Mouse (Mus musculus) brown adipose tissue, adult 24 weeks (tissue): ENCODE data around the gene Rarg. TPM values are rescaled to one million over a fixed set of nuclear protein-coding genes. Genes with fewer than 3 reads are reported as not detected.
A peak's percentile ranks its signal among the peaks of the same experiment; 100 is the strongest.

Source experiments
- H3K27ac ChIP-seq: fragments of 200-500 bp; replicated peaks from 2 replicates; pipeline ENCODE4 v1.5.1; 2012; ENCODE audit warnings: low read depth, mild to moderate bottlenecking, low read length
- H3K4me1 ChIP-seq: fragments of 200-500 bp; 2 replicates; pipeline ENCODE4 v1.6.1; 2012; ENCODE audit warnings: low read length, mixed read lengths; ENCODE audit not compliant: control insufficient read depth, insufficient read depth, insufficient read length
- H3K4me3 ChIP-seq: fragments of 200-500 bp; 2 replicates; pipeline ENCODE4 v1.5.1; 2012; ENCODE audit warnings: low read depth, mild to moderate bottlenecking, low read length, moderate library complexity; ENCODE audit not compliant: insufficient read depth
- polyA plus RNA-seq: library from polyadenylated mRNA; stranded (reverse); fragments of >200 nt; gene quantifications from 2 replicates; pipeline ENCODE4 v1.2.4, GENCODE M21; 2012; ENCODE audit not compliant: missing spikeins, insufficient read depth, insufficient read length

Rarg gene
- polyA plus RNA-seq, 1 experiment: 10.3 TPM

DNA sequence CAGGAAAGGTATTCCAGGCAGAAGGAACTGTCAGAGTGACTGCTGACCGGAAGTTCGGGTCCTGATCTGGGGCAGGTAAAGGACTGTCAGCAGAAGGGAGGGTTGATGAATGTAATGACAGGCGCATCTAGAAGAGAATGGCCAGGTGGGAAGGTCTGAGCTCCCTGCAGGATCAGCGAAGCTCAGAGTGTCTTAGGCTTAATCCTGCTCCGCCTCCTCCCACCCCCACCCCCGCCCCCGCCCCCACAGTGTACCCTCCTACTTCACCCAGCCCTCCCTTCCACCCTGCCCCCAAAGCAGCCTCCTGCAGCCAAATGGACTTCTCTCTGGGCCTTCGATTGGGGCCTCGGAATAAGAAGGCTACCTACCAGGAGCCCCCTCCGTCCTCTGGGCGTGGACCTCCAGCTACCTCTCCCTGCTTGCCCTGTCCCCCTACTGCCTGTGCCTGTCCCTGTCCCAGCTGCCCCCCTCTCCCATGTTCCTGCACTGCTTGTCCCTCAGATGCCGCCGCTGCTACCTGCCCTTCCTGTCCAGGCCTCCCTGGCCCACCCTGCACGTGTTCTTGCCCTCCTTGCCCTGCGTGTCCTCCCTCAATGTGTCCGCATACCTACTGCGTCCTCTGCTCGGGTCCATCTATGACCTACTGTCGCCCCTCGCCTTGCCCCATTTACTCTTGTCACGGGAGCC, 13.1 kb upstream of the Rarg start, which contains the start of gene Gm9918:
TSS of gene Gm9918 (plus strand) at position 290 of the 687 bp plus-strand sequence.
- Histone ChIP-seq H3K4me1 (no peaks in the 10 kb centered on the region; the same call in 1 of the 2 replicates), H3K27ac (no peak within 1 kb of the TSS), H3K4me3 (no peak within 1 kb of the TSS)

GRCm38 (mm10) chr15:102265548-102265947, 8.2 kb upstream of the Rarg start:
- Histone ChIP-seq H3K4me3 (no peak overlapping the region), H3K4me1 (no peaks in the 10 kb centered on the region), H3K27ac (no peak overlapping the region)

DNA sequence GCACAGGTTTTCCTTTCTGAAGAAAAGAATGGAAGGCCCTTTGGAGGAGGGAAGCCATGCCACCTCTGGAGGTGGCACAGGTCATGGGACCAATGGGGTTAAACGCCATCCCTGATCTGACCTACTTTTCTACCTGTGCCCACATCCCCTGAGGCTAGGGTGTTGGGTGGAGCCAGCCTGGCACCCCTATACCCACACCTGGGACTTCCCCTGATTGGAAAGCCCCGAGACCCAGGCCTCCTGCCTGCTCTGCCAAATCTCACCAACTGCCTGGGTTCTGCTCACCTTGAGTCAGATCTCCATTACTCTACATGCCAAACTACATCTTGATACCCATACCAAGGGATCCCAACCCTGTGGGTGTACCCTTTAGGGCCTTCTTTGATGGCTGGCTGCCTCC, 5.7 kb upstream of the Rarg start:
- Histone ChIP-seq H3K27ac (no peak overlapping the region), H3K4me1 (no peaks in the 10 kb centered on the region), H3K4me3 (no peak overlapping the region)

GRCm38 (mm10) chr15:102262582-102262981, 5.3 kb upstream of the Rarg start:
- H3K27ac ChIP-seq: no peak overlapping the region
- H3K4me1 ChIP-seq: no peaks in the 10 kb centered on the region; the same call in 1 of the 2 replicates
- no peak overlapping the region for H3K4me3 ChIP-seq

DNA sequence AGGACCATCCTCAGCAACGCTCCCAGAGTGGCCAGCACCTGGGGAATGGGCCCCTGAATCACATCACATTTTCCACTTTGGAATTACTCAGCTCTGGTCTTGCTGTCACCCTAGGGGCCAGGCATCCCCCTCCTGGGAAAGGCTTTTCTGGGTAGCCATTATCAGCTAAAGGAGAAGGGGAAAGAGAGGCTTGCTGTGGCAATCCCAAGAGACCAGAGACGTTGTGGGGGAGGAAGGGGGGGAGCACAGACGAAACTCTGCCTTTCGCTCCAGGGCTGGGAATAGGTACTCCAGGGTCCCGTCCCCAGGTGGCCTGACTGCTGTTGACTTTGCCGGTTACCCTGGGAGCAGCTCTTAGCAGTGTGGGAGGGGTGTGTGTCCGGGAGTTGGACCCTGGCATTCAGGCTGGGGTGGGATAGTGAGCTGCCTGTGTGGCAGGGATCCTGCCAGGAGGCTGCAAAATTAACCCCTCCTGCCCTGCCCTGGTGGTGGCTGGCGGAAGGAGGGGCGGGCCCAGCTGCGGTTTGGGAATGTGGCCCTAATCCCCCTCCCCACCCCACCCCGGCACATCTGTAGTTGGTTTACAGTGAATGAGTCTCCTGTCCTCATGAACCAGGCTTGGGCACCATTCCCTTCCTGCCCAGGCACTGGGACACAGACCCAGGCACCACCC, 1.4 kb upstream of the Rarg start:
- H3K4me1 ChIP-seq: no peaks in the 10 kb centered on the region; the same call in 1 of the 2 replicates
- no peak overlapping the region for H3K27ac ChIP-seq
- no peak overlapping the region for H3K4me3 ChIP-seq

DNA sequence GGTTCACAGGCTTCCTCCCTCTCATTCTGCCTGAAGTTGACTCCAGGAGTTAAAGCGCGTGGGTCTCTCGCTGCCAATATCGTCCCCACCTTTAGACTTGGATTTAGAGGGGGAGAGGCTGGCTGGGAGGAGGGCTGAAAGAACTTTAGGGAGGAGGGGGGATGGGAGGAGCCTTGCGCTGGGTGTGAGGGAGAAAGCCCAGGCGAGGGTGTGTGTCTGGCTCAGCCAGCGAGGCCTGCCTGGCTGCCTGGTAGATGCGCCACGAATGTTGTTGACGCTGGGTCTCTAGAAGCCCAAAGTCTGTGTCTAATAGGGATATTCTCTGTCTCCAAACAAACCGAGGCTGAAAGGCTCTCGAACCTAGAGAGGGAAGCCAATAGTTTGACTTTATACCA, 756 bp upstream of the Rarg start:
- Histone ChIP-seq H3K27ac (no peak overlapping the region), H3K4me1 (no peaks in the 10 kb centered on the region; the same call in 1 of the 2 replicates), H3K4me3 (peak overlapping the region; percentile 53)

DNA sequence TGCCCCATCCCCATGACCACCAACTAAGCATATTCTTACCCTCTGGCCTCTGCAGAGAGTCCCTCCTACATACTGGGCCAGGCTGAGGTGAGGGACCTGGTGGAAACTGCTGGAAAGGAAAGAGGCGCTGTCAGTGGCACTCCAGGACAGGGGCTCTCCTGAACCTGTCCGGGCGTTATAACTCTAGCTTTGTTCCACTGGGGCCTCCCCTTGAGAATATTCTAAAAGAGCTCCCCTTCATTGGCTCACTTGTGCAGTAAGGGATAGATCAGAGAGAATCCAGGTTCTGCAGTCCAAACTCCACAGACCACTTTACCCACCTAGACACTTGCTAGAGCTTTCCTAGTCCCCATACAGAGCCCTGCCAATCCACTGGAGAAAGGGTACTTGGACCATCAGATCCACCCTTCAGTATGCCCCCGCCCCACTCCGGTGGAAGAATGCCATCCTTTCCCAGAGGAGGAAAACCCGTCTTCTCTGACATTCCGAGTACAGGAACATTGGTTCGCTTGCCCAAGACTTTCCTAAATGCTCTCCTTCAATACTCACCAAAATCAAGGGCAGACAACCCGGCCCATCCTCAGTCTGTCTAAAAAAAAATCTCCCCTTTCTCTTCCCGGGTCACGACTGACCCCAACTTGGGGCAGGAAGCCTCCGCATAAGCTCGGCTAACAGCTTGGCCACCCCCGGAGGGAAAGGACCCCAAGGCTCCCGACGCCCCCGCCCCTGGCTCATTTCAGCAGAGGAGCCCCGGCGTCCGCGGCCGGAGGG, 701 bp downstream of the Rarg start:
- peak overlapping the region; percentile 17; the same call in 1 of the 2 replicates for H3K27ac ChIP-seq
- peak overlapping the region; percentile 78 for H3K4me3 ChIP-seq
- no peaks in the 10 kb centered on the region; the same call in 1 of the 2 replicates for H3K4me1 ChIP-seq

DNA sequence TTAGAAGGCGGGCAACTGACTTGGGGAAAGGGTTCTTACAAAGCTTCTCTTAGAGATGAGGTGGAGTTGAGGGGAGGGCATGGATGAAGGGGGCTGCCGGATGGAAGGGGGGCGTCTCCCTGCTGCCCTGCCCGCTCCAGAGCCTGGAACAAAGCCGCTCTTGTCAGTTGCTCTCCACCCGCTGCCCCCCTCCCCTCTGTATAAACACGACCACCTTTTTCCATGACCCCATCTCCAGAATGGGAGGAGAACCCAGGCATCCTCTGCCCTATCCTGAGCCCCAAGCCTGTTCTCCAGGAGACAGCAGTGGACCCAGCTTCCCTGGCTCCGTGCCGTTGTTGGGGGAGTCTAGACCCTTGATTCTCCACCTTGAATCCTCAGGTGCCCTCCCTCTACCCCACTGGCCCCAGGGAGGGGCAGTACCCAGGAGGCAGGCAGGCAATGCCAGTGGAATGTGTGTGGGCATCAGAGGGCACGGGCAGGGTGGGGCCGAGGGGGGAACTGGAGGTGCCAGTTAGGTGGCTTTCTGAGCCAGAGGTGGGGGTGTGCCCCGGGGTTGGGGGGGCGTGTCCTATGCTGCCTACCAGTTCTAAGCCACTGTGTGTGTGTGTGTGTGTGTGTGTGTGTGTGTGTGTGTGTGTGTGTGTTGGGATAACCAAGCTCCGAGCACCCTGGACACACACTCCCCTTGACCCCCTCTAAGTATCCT, 1.6 kb downstream of the Rarg start:
- H3K27ac ChIP-seq: no peak overlapping the region

DNA sequence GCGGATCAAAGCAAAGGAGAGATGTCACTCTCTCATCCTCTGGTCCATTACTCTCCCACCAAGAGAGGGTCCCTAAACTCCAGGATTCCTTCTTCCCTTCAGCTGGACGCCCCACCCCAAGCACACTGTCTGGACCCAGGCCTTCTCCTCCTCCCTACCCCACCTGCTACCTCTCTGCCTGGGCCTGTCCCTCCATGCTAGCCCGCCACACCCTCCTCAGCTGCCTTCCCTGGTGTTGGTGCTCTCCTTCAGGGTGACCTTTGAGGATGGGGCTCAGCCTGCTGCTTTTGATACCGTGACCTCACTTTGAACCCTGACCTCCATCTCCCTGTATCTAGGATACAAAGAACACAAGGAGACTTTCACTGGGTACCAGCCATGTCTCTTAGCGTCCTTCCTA, 6.8 kb downstream of the Rarg start:
- Histone ChIP-seq H3K4me1 (no peaks in the 10 kb centered on the region; the same call in 1 of the 2 replicates), H3K27ac (no peak overlapping the region), H3K4me3 (no peak overlapping the region)

More for the DNA sequence above, 1.6 kb downstream of the Rarg start:
- Histone ChIP-seq H3K4me1 (no peaks in the 10 kb centered on the region; the same call in 1 of the 2 replicates), H3K4me3 (0 out of 2 replicates have a peak overlapping the region, but pooled peaks have one; percentile 78)

DNA sequence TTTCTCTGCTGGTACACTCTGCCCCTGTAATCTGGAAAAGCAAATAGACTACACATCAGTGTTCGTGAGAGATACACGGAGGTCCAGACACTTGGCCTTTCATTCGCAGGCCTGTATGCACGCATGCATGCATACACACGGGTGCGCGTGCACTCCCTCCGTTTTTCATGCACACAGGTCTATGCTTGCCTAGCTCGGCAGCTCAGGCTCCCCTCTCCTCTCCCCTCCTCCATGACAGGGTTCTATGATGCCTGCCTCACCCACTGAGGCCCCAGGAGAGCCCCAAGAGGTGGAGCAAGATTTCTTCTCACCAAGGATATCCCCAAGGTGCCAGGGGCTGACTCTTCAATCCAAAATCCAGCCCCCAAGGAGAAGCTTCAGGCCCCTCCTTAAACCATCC, 7.3 kb downstream of the Rarg start:
- H3K4me1 ChIP-seq: no peaks in the 10 kb centered on the region; the same call in 1 of the 2 replicates
- no peak overlapping the region for H3K27ac ChIP-seq
- no peak overlapping the region for H3K4me3 ChIP-seq

- Histone ChIP-seq H3K27ac (no peak overlapping the region), H3K4me1 (no peaks in the 10 kb centered on the region; the same call in 1 of the 2 replicates), H3K4me3 (no peak overlapping the region)
Observed at GRCm38 (mm10) chr15:102249251-102249691, 8.0 kb downstream of the Rarg start.

DNA sequence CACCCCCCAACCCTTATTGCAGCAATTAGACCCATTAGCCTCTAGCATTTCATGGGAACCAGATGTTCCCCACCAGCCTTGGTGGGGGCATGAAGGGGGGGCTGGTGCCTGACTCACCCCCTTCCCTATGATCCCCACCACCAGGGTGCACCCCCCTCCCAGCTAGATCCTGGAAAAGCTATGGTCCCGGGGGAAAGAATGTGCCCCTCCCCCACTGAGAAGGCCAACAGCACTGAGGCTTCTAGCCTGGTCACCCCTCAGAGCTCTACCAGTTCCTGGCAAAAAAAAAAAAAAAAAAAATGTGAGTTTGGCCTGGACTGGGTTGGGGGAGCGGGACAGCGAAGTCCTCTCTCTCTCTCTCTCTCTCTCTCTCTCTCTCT, 8.5 kb downstream of the Rarg start:
- Histone ChIP-seq H3K4me3 (no peak overlapping the region), H3K4me1 (peaks cover 4% of the 10 kb centered on the region), H3K27ac (no peak overlapping the region)

DNA sequence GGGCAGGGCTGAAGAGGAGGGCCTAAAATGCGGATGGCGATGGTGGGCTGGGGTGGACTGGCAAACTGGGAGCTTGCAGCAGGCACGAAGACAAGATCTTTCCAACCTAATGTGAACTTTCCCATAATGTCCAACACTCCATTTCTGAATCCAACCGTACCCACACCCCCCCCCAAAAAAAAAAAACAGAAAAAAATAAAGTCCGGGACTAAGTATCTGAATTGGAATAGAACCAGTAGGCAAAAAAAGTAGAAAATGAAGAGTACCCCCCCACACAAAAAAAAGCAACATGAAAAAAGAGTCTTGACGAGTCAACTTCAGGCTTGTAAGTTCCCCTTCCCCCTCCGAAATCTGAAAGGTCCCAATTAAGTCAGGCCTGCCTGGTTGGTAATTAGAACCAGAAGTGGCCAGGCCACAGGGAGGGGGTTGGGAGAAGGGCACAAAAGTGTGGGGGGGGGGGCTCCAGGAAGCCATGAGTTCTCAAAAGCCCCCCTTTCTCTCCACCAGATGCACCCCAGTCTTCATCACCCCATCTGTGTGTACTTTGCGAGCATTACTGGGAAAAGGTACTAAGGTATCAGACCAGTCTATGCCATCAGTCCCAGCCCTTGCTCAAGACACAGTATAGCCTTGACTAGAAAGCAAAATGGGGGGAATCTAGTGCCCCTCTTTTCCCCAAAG, 9.0 kb downstream of the Rarg start:
- Histone ChIP-seq H3K4me3 (peak overlapping the region; percentile 78), H3K27ac (peak overlapping the region; percentile 100), H3K4me1 (peaks cover 7% of the 10 kb centered on the region)
